Mouse (Mus musculus): ENCODE data around the gene Map2k1.

The Map2k1 gene

DNA sequence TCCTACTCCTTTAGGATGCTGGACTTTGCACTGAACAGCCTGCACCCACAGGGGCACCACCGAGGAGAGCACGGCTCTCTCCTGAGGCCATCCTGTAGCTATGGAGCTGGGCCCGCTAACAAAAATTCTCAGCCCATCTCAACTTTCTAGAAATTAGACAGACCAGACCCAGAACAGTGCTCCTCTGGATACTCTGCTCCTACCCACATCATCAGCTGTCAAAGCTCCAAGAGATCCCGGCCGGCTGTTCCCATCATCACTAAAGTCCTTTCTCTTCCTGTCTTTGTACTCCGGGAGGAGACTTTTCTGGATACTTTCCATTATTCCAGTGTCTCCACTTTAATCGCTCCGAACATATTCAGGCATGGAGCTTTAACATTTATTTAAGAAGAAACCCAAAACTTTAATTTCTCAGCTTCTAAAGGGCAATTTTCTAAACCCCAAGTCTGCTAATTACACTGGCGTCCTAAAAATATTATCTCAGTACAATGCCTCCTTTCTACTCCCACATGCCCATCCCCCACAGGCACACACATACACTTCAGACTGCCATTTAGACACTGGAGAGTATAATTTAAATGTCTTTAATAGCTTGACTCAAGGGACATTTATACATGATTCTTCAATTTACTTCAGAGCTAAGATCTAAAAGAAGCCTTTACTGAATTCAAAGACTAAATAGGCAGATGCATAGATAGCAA is 21.0 kb downstream of the Map2k1 start:
- H3K27me3 ChIP-seq (ENCODE audit: control insufficient read depth, insufficient read depth, low read length, poor library complexity, severe bottlenecking), result no peaks in the 10 kb centered on the region
- H3K36me3 ChIP-seq (ENCODE audit: control insufficient read depth, insufficient read depth, low read length, poor library complexity, severe bottlenecking), result no peaks in the 10 kb centered on the region
- DNase-seq (ENCODE audit: low read depth, low spot score), result no peak

- H3K27me3 ChIP-seq (ENCODE audit: control insufficient read depth, insufficient read depth, low read length, poor library complexity, severe bottlenecking), result no peaks in the 10 kb centered on the region
- DNase-seq (ENCODE audit: low read depth, low spot score), result no peak
- H3K36me3 ChIP-seq (ENCODE audit: control insufficient read depth, insufficient read depth, low read length, poor library complexity, severe bottlenecking), result no peaks in the 10 kb centered on the region
Measured at GRCm38 (mm10) chr9:64231674-64232073, 21.8 kb downstream of the Map2k1 start.

DNA sequence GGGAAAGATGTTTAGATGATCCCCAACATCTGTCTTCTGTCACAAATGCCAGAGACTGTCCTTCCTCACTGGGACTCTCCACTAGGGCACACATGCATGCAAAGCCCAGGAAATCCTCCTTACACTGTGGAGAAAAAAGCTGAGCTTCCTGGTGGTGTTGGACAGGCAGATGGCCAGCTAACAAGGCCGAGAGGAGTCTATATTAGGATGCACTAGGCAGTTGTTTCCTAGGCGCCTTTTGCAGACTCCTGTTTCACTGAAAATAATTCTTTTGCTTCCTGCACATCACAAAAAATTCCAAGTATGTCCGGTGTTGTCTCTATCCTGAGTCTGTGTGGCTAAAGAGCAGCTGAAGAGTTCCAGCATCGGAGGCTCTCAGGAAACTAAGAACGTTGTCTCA is 22.3 kb downstream of the Map2k1 start:
- H3K27me3 ChIP-seq (ENCODE audit: control insufficient read depth, insufficient read depth, low read length, poor library complexity, severe bottlenecking), result no peaks in the 10 kb centered on the region
- DNase-seq (ENCODE audit: low read depth, low spot score), result no peak
- no peaks in the 10 kb centered on the region for H3K36me3 ChIP-seq (ENCODE audit: control insufficient read depth, insufficient read depth, low read length, poor library complexity, severe bottlenecking)

- DNase-seq (ENCODE audit: low read depth, low spot score), result no peak
- Histone ChIP-seq H3K27me3 (ENCODE audit: control insufficient read depth, insufficient read depth, low read length, poor library complexity, severe bottlenecking) (no peaks in the 10 kb centered on the region), H3K36me3 (ENCODE audit: control insufficient read depth, insufficient read depth, low read length, poor library complexity, severe bottlenecking) (no peaks in the 10 kb centered on the region)
Measured at GRCm38 (mm10) chr9:64228972-64229371, 24.5 kb downstream of the Map2k1 start.

- no peak for DNase-seq (ENCODE audit: low read depth, low spot score)
- no peaks in the 10 kb centered on the region for H3K36me3 ChIP-seq (ENCODE audit: control insufficient read depth, insufficient read depth, low read length, poor library complexity, severe bottlenecking)
Measured at GRCm38 (mm10) chr9:64227736-64228135, 25.7 kb downstream of the Map2k1 start.

GRCm38 (mm10) chr9:64225805-64226204 is 27.6 kb downstream of the Map2k1 start:
- no peak for DNase-seq (ENCODE audit: low read depth, low spot score)
- Histone ChIP-seq H3K36me3 (ENCODE audit: control insufficient read depth, insufficient read depth, low read length, poor library complexity, severe bottlenecking) (no peaks in the 10 kb centered on the region), H3K27me3 (ENCODE audit: control insufficient read depth, insufficient read depth, low read length, poor library complexity, severe bottlenecking) (no peaks in the 10 kb centered on the region)

More at GRCm38 (mm10) chr9:64227736-64228135, 25.7 kb downstream of the Map2k1 start:
- H3K27me3 ChIP-seq (ENCODE audit: control insufficient read depth, insufficient read depth, low read length, poor library complexity, severe bottlenecking), result no peaks in the 10 kb centered on the region

DNA sequence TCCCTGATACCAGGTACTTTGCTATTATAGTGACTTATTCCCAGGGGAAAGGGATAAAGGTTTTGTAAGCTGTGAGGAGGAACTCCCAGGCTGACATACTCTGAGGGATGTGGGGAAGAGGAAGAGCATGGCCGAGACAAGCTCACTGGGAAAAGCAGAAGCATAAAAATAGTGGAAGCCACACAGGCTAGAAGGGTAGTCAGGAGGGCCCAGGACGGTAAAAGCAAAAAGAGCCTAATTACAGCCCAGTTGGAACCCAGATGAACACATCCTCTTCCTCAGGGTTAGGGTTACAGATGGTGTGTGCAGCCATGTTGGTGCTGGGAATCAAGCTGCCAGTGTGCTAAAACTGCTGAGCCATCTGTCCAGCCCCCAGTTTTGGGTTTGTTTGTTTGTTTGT is 31.3 kb downstream of the Map2k1 start:
- no peaks in the 10 kb centered on the region for H3K36me3 ChIP-seq (ENCODE audit: control insufficient read depth, insufficient read depth, low read length, poor library complexity, severe bottlenecking)
- H3K27me3 ChIP-seq (ENCODE audit: control insufficient read depth, insufficient read depth, low read length, poor library complexity, severe bottlenecking), result no peaks in the 10 kb centered on the region; the same call in 1 of the 2 replicates
- DNase-seq (ENCODE audit: low read depth, low spot score), result no peak

DNA sequence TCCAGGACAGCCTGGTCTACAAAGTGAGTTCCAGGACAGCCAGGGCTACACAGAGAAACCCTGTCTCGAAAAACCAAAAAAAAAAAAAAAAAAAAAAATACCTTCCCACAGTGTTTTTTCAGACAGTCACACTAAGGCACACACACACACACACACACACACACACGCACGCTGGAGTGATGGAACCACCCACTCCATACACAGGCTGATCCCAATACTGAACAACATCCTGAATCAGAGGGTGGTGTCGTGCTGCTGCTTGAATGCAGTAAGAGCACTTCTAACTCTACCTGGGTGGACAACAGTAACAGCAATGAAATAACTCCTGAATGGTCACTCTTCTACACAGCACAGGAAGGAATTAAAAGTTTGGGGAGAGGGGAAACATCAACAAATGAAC is 32.0 kb downstream of the Map2k1 start:
- Histone ChIP-seq H3K27me3 (ENCODE audit: control insufficient read depth, insufficient read depth, low read length, poor library complexity, severe bottlenecking) (no peaks in the 10 kb centered on the region; the same call in 1 of the 2 replicates), H3K36me3 (ENCODE audit: control insufficient read depth, insufficient read depth, low read length, poor library complexity, severe bottlenecking) (no peaks in the 10 kb centered on the region)
- no peak for DNase-seq (ENCODE audit: low read depth, low spot score)

DNA sequence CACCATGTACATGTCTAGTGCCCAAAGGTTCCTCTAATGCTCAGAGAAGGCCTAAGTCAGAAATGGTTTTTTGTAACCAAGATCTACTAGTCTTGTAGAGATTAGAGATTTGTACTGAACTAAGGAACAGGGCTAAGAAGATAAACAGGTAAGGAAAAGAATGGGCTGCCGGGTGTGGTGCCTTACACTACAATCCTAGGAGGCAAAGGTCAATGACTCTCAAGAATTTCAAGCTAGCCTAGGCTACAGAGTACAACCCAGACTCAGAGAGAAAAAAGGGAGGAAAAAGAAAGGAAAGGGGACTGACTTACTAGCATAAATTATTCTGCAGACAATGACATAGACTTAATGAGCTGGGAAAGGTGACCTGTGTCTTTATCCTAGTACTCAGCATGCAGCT is 32.8 kb downstream of the Map2k1 start:
- H3K36me3 ChIP-seq (ENCODE audit: control insufficient read depth, insufficient read depth, low read length, poor library complexity, severe bottlenecking), result no peaks in the 10 kb centered on the region
- no peaks in the 10 kb centered on the region; the same call in 1 of the 2 replicates for H3K27me3 ChIP-seq (ENCODE audit: control insufficient read depth, insufficient read depth, low read length, poor library complexity, severe bottlenecking)
- DNase-seq (ENCODE audit: low read depth, low spot score), result no peak

DNA sequence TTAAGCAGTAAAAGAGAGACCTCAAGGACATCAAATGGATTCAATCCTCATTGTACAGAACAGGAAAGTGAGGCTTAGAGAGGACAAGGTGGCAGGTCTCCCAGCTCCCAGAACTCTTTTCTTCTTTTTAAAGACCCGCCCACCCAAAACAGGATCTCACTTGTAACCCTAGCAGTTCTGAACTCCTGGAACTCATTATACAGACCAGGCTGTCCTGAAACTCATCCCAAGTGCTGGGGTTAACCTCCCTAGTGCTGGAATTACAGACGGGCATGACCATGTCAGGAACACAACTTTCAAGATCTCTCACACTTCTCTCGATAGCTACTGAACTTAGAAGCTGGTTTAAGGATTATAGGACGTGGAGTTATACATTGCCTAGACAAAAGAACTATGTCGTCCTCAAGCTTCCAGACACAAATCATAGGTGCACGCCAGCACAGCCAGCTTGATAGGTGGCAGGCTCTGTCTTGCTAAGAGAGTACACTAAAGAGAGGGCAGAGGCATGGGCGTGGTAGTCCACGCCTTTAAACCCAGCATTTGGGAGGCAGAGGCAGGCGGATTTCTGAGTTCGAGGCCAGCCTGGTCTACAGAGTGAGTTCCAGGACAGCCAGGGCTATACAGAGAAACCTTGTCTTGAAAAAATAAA is 33.5 kb downstream of the Map2k1 start:
- H3K36me3 ChIP-seq (ENCODE audit: control insufficient read depth, insufficient read depth, low read length, poor library complexity, severe bottlenecking), result no peaks in the 10 kb centered on the region
- H3K27me3 ChIP-seq (ENCODE audit: control insufficient read depth, insufficient read depth, low read length, poor library complexity, severe bottlenecking), result no peaks in the 10 kb centered on the region; the same call in 1 of the 2 replicates
- DNase-seq (ENCODE audit: low read depth, low spot score), result no peak

GRCm38 (mm10) chr9:64219305-64219704 is 34.1 kb downstream of the Map2k1 start:
- H3K27me3 ChIP-seq (ENCODE audit: control insufficient read depth, insufficient read depth, low read length, poor library complexity, severe bottlenecking), result no peaks in the 10 kb centered on the region; the same call in 1 of the 2 replicates
- DNase-seq (ENCODE audit: low read depth, low spot score), result no peak
- H3K36me3 ChIP-seq (ENCODE audit: control insufficient read depth, insufficient read depth, low read length, poor library complexity, severe bottlenecking), result no peaks in the 10 kb centered on the region

- H3K36me3 ChIP-seq (ENCODE audit: control insufficient read depth, insufficient read depth, low read length, poor library complexity, severe bottlenecking), result no peaks in the 10 kb centered on the region
- no peaks in the 10 kb centered on the region; the same call in 1 of the 2 replicates for H3K27me3 ChIP-seq (ENCODE audit: control insufficient read depth, insufficient read depth, low read length, poor library complexity, severe bottlenecking)
- DNase-seq (ENCODE audit: low read depth, low spot score), result no peak
Measured at GRCm38 (mm10) chr9:64217887-64218286, 35.5 kb downstream of the Map2k1 start.

DNA sequence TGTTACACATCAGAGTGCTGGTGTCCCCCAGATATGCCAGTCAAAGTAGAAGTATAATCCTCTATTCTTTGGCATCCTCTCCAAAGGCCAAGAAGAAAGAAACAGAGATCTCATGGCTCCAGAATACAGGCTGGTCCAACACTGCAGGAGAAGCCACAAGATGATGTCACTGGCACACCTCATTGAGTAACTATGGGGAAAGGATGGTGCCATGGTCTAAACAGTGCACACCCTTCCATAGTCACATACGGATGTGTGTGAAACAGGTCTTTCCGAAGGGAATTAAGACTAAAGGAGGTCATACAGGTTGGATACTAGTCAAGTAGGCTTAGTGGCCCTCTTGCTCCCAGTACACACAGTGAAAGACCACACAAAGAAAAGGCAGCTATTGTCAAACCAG is 36.8 kb downstream of the Map2k1 start:
- DNase-seq (ENCODE audit: low read depth, low spot score), result no peak
- H3K27me3 ChIP-seq (ENCODE audit: control insufficient read depth, insufficient read depth, low read length, poor library complexity, severe bottlenecking), result no peaks in the 10 kb centered on the region; the same call in 1 of the 2 replicates
- peaks cover 4% of the 10 kb centered on the region for H3K36me3 ChIP-seq (ENCODE audit: control insufficient read depth, insufficient read depth, low read length, poor library complexity, severe bottlenecking)

GRCm38 (mm10) chr9:64216090-64216489 is 37.3 kb downstream of the Map2k1 start:
- Histone ChIP-seq H3K36me3 (ENCODE audit: control insufficient read depth, insufficient read depth, low read length, poor library complexity, severe bottlenecking) (peaks cover 4% of the 10 kb centered on the region), H3K27me3 (ENCODE audit: control insufficient read depth, insufficient read depth, low read length, poor library complexity, severe bottlenecking) (no peaks in the 10 kb centered on the region; the same call in 1 of the 2 replicates)
- no peak for DNase-seq (ENCODE audit: low read depth, low spot score)

GRCm38 (mm10) chr9:64214452-64214851 is 39.0 kb downstream of the Map2k1 start:
- no peak for DNase-seq (ENCODE audit: low read depth, low spot score)
- no peaks in the 10 kb centered on the region for H3K27me3 ChIP-seq (ENCODE audit: control insufficient read depth, insufficient read depth, low read length, poor library complexity, severe bottlenecking)
- H3K36me3 ChIP-seq (ENCODE audit: control insufficient read depth, insufficient read depth, low read length, poor library complexity, severe bottlenecking), result peaks cover 7% of the 10 kb centered on the region

Data from splenic B cell, adult 2 months (primary cell).